Mouse (Mus musculus): ENCODE data around the gene Erp27. TPM values are rescaled to one million over a fixed set of nuclear protein-coding genes. Genes with fewer than 3 reads are reported as not detected.
"Not testable (repeated sequence)": the region's sequence is repeated elsewhere in the genome, so short reads cannot be mapped to it uniquely, and the experiment has no call there.

Erp27 gene
- polyA plus RNA-seq (2014; fragmentation: Nextera tagmentation; extraction: Ambion mirVana): 0.93 and 1.7 TPM in 2 replicates

- H3K4me1 ChIP-seq (ENCODE audit: control insufficient read depth in 2 of 2, insufficient read depth in 2 of 2, low read length in 2 of 2): peaks cover 3 to 4% of the 10 kb centered on the region in 2 experiments; a peak in 2 of 4 replicates
- H3K4me3 ChIP-seq (ENCODE audit: control insufficient read depth in 1 of 2, insufficient read depth in 1 of 2, low read depth in 1 of 2, low read length in 2 of 2): no peak within 1 kb of the TSS
- H3K36me3 ChIP-seq (ENCODE audit: control insufficient read depth, insufficient read depth, low read length): peaks cover 12% of the 10 kb centered on the region
- ATAC-seq (ENCODE audit: insufficient number of reproducible peaks, insufficient read depth, low FRiP score, low read depth): no peak
- no peak within 1 kb of the TSS for H3K4me2 ChIP-seq (ENCODE audit: low read length)
- no peak within 1 kb of the TSS for H3K27ac ChIP-seq (replicated peaks in 1 of 2; ENCODE audit: control insufficient read depth in 1 of 2, insufficient read depth in 1 of 2, low read depth in 2 of 2, low read length in 2 of 2)
- no peaks in the 10 kb centered on the region for H3K9me3 ChIP-seq (ENCODE audit: control insufficient read depth, low read length)
- WGBS: 63% methylated on average over 5 of the region's 5 CpGs
- no peak within 1 kb of the TSS for H3K9ac ChIP-seq (ENCODE audit: low read length)
- no peaks in the 10 kb centered on the region for H3K27me3 ChIP-seq (ENCODE audit: control insufficient read depth, insufficient read depth, low read length)
These were observed at the start of gene Erp27 for GRCm38 (mm10) chr6:136922080-136922479. Erp27 (minus strand) TSS chr6:136922180.

DNA sequence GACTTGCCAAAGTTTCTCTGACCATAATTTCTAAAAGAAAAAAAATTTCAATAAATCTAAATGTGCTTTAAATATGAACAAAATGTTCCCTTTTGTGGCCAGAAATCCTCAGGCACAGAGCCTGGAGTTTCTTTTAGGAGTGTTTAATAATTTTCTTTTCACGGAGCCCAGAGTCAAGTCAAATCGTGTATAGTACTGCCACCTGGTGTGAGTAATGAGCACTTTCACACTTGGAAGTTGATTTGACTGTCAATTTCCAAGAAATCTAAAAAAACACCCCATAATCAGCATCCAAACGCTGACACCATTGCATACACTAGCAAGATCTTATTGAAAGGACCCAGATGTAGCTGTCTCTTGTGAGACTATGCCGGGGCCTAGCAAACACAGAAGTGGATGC, 46.9 kb upstream of the Erp27 start:
- not testable (repeated sequence) for H3K27me3 ChIP-seq (ENCODE audit: control insufficient read depth, insufficient read depth, low read length); H3K4me1 ChIP-seq (ENCODE audit: control insufficient read depth in 2 of 2, insufficient read depth in 2 of 2, low read length in 2 of 2); H3K9me3 ChIP-seq (ENCODE audit: control insufficient read depth, low read length); H3K4me3 ChIP-seq (ENCODE audit: control insufficient read depth in 1 of 2, insufficient read depth in 1 of 2, low read depth in 1 of 2, low read length in 2 of 2); H3K36me3 ChIP-seq (ENCODE audit: control insufficient read depth, insufficient read depth, low read length); H3K9ac ChIP-seq (ENCODE audit: low read length); ATAC-seq (ENCODE audit: insufficient number of reproducible peaks, insufficient read depth, low FRiP score, low read depth); H3K27ac ChIP-seq (replicated peaks in 1 of 2; ENCODE audit: control insufficient read depth in 1 of 2, insufficient read depth in 1 of 2, low read depth in 2 of 2, low read length in 2 of 2); H3K4me2 ChIP-seq (ENCODE audit: low read length)
- WGBS: 31% methylated on average over 4 of the region's 4 CpGs

GRCm38 (mm10) chr6:136967466-136967865, 45.5 kb upstream of the Erp27 start:
- H3K4me3 ChIP-seq (ENCODE audit: control insufficient read depth in 1 of 2, insufficient read depth in 1 of 2, low read depth in 1 of 2, low read length in 2 of 2): no peak overlapping the region
- H3K27me3 ChIP-seq (ENCODE audit: control insufficient read depth, insufficient read depth, low read length): no peaks in the 10 kb centered on the region
- H3K9me3 ChIP-seq (ENCODE audit: control insufficient read depth, low read length): no peaks in the 10 kb centered on the region
- no peak overlapping the region for H3K4me2 ChIP-seq (ENCODE audit: low read length)
- no peak for ATAC-seq (ENCODE audit: insufficient number of reproducible peaks, insufficient read depth, low FRiP score, low read depth)
- WGBS: 68% methylated on average over 4 of the region's 4 CpGs
- H3K9ac ChIP-seq (ENCODE audit: low read length): no peak overlapping the region
- no peaks in the 10 kb centered on the region for H3K36me3 ChIP-seq (ENCODE audit: control insufficient read depth, insufficient read depth, low read length)
- H3K4me1 ChIP-seq (ENCODE audit: control insufficient read depth in 2 of 2, insufficient read depth in 2 of 2, low read length in 2 of 2): peaks cover 3% of the 10 kb centered on the region in 2 experiments; a peak in 2 of 4 replicates
- no peak overlapping the region for H3K27ac ChIP-seq (replicated peaks in 1 of 2; ENCODE audit: control insufficient read depth in 1 of 2, insufficient read depth in 1 of 2, low read depth in 2 of 2, low read length in 2 of 2)

DNA sequence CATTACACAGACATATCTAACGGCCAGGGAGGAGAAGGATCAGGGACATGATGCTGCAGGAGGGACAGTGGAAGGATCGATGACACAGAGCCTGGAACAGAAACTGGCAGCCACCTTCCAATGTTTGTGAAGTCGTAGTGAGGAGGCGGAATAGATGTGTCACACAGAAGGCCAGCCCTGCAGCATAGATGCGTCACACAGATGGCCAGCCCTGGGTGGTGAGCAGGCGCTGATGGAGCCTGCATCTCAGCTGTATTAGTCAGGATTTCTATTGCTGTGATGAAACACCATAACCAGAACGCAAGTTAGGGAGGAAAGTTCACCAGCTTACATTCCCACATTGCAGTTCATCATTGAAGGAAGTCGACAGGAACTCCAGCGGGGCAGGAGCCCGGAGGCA, 43.9 kb upstream of the Erp27 start:
- Histone ChIP-seq H3K4me1 (ENCODE audit: control insufficient read depth in 2 of 2, insufficient read depth in 2 of 2, low read length in 2 of 2) (peaks cover 3% of the 10 kb centered on the region in 2 experiments; a peak in 2 of 4 replicates), H3K36me3 (ENCODE audit: control insufficient read depth, insufficient read depth, low read length) (no peaks in the 10 kb centered on the region), H3K4me3 (ENCODE audit: control insufficient read depth in 1 of 2, insufficient read depth in 1 of 2, low read depth in 1 of 2, low read length in 2 of 2) (no peak overlapping the region), H3K27me3 (ENCODE audit: control insufficient read depth, insufficient read depth, low read length) (no peaks in the 10 kb centered on the region), H3K9ac (ENCODE audit: low read length) (no peak overlapping the region), H3K27ac (replicated peaks in 1 of 2; ENCODE audit: control insufficient read depth in 1 of 2, insufficient read depth in 1 of 2, low read depth in 2 of 2, low read length in 2 of 2) (no peak overlapping the region), H3K9me3 (ENCODE audit: control insufficient read depth, low read length) (no peaks in the 10 kb centered on the region), H3K4me2 (ENCODE audit: low read length) (no peak overlapping the region)
- no peak for ATAC-seq (ENCODE audit: insufficient number of reproducible peaks, insufficient read depth, low FRiP score, low read depth)
- WGBS: 73% methylated on average over 10 of the region's 10 CpGs

- no peaks in the 10 kb centered on the region for H3K9me3 ChIP-seq (ENCODE audit: control insufficient read depth, low read length)
- H3K9ac ChIP-seq (ENCODE audit: low read length): no peak overlapping the region
- no peaks in the 10 kb centered on the region for H3K27me3 ChIP-seq (ENCODE audit: control insufficient read depth, insufficient read depth, low read length)
- no peak overlapping the region for H3K27ac ChIP-seq (replicated peaks in 1 of 2; ENCODE audit: control insufficient read depth in 1 of 2, insufficient read depth in 1 of 2, low read depth in 2 of 2, low read length in 2 of 2)
- no peaks in the 10 kb centered on the region for H3K36me3 ChIP-seq (ENCODE audit: control insufficient read depth, insufficient read depth, low read length)
- no peak for ATAC-seq (ENCODE audit: insufficient number of reproducible peaks, insufficient read depth, low FRiP score, low read depth)
- no peak overlapping the region for H3K4me2 ChIP-seq (ENCODE audit: low read length)
- 66% methylated on average over 13 of the region's 13 CpGs for WGBS
- H3K4me3 ChIP-seq (ENCODE audit: control insufficient read depth in 1 of 2, insufficient read depth in 1 of 2, low read depth in 1 of 2, low read length in 2 of 2): no peak overlapping the region
- H3K4me1 ChIP-seq (ENCODE audit: control insufficient read depth in 2 of 2, insufficient read depth in 2 of 2, low read length in 2 of 2): peaks cover 3% of the 10 kb centered on the region in 2 experiments; a peak in 2 of 4 replicates
These were observed 42.9 kb upstream of the Erp27 start for GRCm38 (mm10) chr6:136964609-136965510.

GRCm38 (mm10) chr6:136962957-136963356, 41.0 kb upstream of the Erp27 start:
- Histone ChIP-seq H3K36me3 (ENCODE audit: control insufficient read depth, insufficient read depth, low read length) (no peaks in the 10 kb centered on the region), H3K9ac (ENCODE audit: low read length) (no peak overlapping the region), H3K27ac (replicated peaks in 1 of 2; ENCODE audit: control insufficient read depth in 1 of 2, insufficient read depth in 1 of 2, low read depth in 2 of 2, low read length in 2 of 2) (no peak overlapping the region), H3K4me2 (ENCODE audit: low read length) (no peak overlapping the region), H3K4me3 (ENCODE audit: control insufficient read depth in 1 of 2, insufficient read depth in 1 of 2, low read depth in 1 of 2, low read length in 2 of 2) (no peak overlapping the region), H3K9me3 (ENCODE audit: control insufficient read depth, low read length) (no peaks in the 10 kb centered on the region), H3K27me3 (ENCODE audit: control insufficient read depth, insufficient read depth, low read length) (no peaks in the 10 kb centered on the region), H3K4me1 (ENCODE audit: control insufficient read depth in 2 of 2, insufficient read depth in 2 of 2, low read length in 2 of 2) (peaks cover 3% of the 10 kb centered on the region in 2 experiments; a peak in 2 of 4 replicates)
- no peak for ATAC-seq (ENCODE audit: insufficient number of reproducible peaks, insufficient read depth, low FRiP score, low read depth)
- 49% methylated on average over 11 of the region's 11 CpGs for WGBS

DNA sequence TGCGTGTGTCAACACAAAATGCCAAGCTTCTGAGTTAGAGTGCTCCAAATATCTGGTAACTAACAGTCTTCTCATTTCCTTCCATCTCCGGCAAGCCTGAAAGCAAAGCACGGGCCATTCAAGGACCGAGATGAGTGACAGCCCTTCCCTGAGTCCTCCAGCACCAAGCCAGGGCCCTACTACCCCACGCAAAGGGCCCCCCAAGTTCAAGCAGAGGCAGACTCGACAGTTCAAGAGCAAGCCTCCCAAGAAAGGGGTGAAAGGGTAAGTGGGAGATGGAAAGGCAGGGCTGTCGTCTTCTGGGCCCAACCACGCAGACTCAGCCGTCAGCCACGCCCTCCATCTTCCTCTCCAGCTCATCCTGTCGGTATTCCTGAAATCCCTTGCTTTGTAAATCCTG, 37.2 kb upstream of the Erp27 start:
- H3K4me1 ChIP-seq (ENCODE audit: control insufficient read depth in 2 of 2, insufficient read depth in 2 of 2, low read length in 2 of 2): peaks cover 3% of the 10 kb centered on the region in 2 experiments; a peak in 2 of 4 replicates
- WGBS: 64% methylated on average over 11 of the region's 11 CpGs
- H3K4me3 ChIP-seq (ENCODE audit: control insufficient read depth in 1 of 2, insufficient read depth in 1 of 2, low read depth in 1 of 2, low read length in 2 of 2): no peak overlapping the region
- no peaks in the 10 kb centered on the region for H3K9me3 ChIP-seq (ENCODE audit: control insufficient read depth, low read length)
- H3K9ac ChIP-seq (ENCODE audit: low read length): no peak overlapping the region
- no peak overlapping the region for H3K4me2 ChIP-seq (ENCODE audit: low read length)
- H3K27ac ChIP-seq (replicated peaks in 1 of 2; ENCODE audit: control insufficient read depth in 1 of 2, insufficient read depth in 1 of 2, low read depth in 2 of 2, low read length in 2 of 2): no peak overlapping the region
- ATAC-seq (ENCODE audit: insufficient number of reproducible peaks, insufficient read depth, low FRiP score, low read depth): no peak
- no peaks in the 10 kb centered on the region for H3K36me3 ChIP-seq (ENCODE audit: control insufficient read depth, insufficient read depth, low read length)
- H3K27me3 ChIP-seq (ENCODE audit: control insufficient read depth, insufficient read depth, low read length): no peaks in the 10 kb centered on the region

Measured in heart, embryonic 14.5 days (tissue).